Mouse (Mus musculus) liver, embryonic 16.5 days (tissue): ENCODE measurements around the gene Abracl. TPM values are rescaled to one million over a fixed set of nuclear protein-coding genes. Genes with fewer than 3 reads are reported as not detected.

Experiments
- ATAC-seq: fragments of 200-750 bp; cut with Nextera tagmentation; 2 replicates; pipeline ENCODE4 v1.8.0; 2017; ENCODE audit warnings: low read depth, mild to moderate bottlenecking, moderate number of reproducible peaks, moderate library complexity
- H3K27ac ChIP-seq: fragments of 300-500 bp; sonication (generic); 2 replicates; pipeline ENCODE4 v1.5.1; 2014; ENCODE audit warnings: mild to moderate bottlenecking, low read length
- H3K27me3 ChIP-seq: fragments of 300-500 bp; sonication (generic); 2 replicates; pipeline ENCODE4 v1.6.1; 2014; ENCODE audit warnings: low read depth, low read length, mixed read lengths; ENCODE audit not compliant: control insufficient read depth, insufficient read depth
- H3K36me3 ChIP-seq: fragments of 300-500 bp; sonication (generic); 2 replicates; pipeline ENCODE4 v1.6.1; 2014; ENCODE audit warnings: mild to moderate bottlenecking; ENCODE audit not compliant: control insufficient read depth, insufficient read depth
- H3K4me1 ChIP-seq: fragments of 300-500 bp; sonication (generic); 2 replicates; pipeline ENCODE4 v1.6.1; 2014; ENCODE audit warnings: low read depth, low read length, mixed read lengths; ENCODE audit not compliant: control insufficient read depth
- H3K4me2 ChIP-seq: fragments of 300-500 bp; sonication (generic); 2 replicates; pipeline ENCODE4 v1.6.1; 2014; ENCODE audit warnings: low read depth, low read length, mixed read lengths
- H3K4me3 ChIP-seq: fragments of 300-500 bp; sonication (generic); 2 replicates; pipeline ENCODE4 v1.5.1; 2014; ENCODE audit warnings: low read depth, mild to moderate bottlenecking, low read length
- H3K9ac ChIP-seq: fragments of 300-500 bp; sonication (generic); 2 replicates; pipeline ENCODE4 v1.6.1; 2014; ENCODE audit warnings: low read depth, low read length
- H3K9me3 ChIP-seq: fragments of 300-500 bp; sonication (generic); replicated peaks from 2 replicates; pipeline ENCODE4 v1.6.1; 2016; ENCODE audit warnings: low read length; ENCODE audit not compliant: control insufficient read depth
- WGBS: fragments of 180-500 bp; shearing (Covaris S2); extraction: QIAGEN DNeasy Blood & Tissue Kit; methylation state at CpG from one replicate; pipeline ENCODE4 v1.1.7; 2014; ENCODE audit not compliant: insufficient replicate concordance; 5-methylcytosine and 5-hydroxymethylcytosine counted together
- polyA plus RNA-seq: library from polyadenylated mRNA; unstranded; fragments of >200 nt; fragmentation: Nextera tagmentation; extraction: Ambion mirVana; gene quantifications from 2 replicates; pipeline ENCODE4 v1.2.1, GENCODE M21; 2015

The Abracl gene
- polyA plus RNA-seq, 1 experiment from 2014 or later = 35.1 TPM

- H3K4me3 ChIP-seq = no peak overlapping the region
- no peak for ATAC-seq
- H3K9me3 ChIP-seq = no peaks in the 10 kb centered on the region
- no peak overlapping the region for H3K9ac ChIP-seq
- no peak overlapping the region for H3K4me2 ChIP-seq
- no peaks in the 10 kb centered on the region for H3K27me3 ChIP-seq
- WGBS = 75% methylated on average over 7 of the region's 7 CpGs
- H3K4me1 ChIP-seq = peaks cover 5% of the 10 kb centered on the region; the same call in 1 of the 2 replicates
- H3K27ac ChIP-seq = no peak overlapping the region
- no peaks in the 10 kb centered on the region for H3K36me3 ChIP-seq
Measured at GRCm38 (mm10) chr10:18064606-18065228, 41.6 kb upstream of the Abracl start.

GRCm38 (mm10) chr10:18061533-18061932, 38.4 kb upstream of the Abracl start:
- Histone ChIP-seq H3K27me3 (no peaks in the 10 kb centered on the region), H3K4me1 (peaks cover 6% of the 10 kb centered on the region), H3K36me3 (no peaks in the 10 kb centered on the region), H3K4me2 (no peak overlapping the region), H3K4me3 (no peak overlapping the region), H3K9me3 (no peaks in the 10 kb centered on the region), H3K9ac (no peak overlapping the region), H3K27ac (no peak overlapping the region)
- no peak for ATAC-seq
- 64% methylated on average over 4 of the region's 4 CpGs for WGBS

- ATAC-seq = no peak
- H3K27me3 ChIP-seq = no peaks in the 10 kb centered on the region
- H3K27ac ChIP-seq = no peak overlapping the region
- no peak overlapping the region for H3K4me2 ChIP-seq
- WGBS = 49% methylated on average over 2 of the region's 2 CpGs
- H3K36me3 ChIP-seq = no peaks in the 10 kb centered on the region
- H3K9me3 ChIP-seq = no peaks in the 10 kb centered on the region
- no peak overlapping the region for H3K9ac ChIP-seq
- H3K4me1 ChIP-seq = peaks cover 6% of the 10 kb centered on the region
- H3K4me3 ChIP-seq = no peak overlapping the region
Measured at GRCm38 (mm10) chr10:18060778-18061177, 37.7 kb upstream of the Abracl start.

- Histone ChIP-seq H3K27ac (no peak overlapping the region), H3K4me2 (no peak overlapping the region), H3K9me3 (no peaks in the 10 kb centered on the region), H3K27me3 (no peaks in the 10 kb centered on the region), H3K4me3 (no peak overlapping the region), H3K4me1 (peaks cover 6% of the 10 kb centered on the region), H3K9ac (no peak overlapping the region), H3K36me3 (no peaks in the 10 kb centered on the region)
- ATAC-seq = no peak
- WGBS = 66% methylated on average over 13 of the region's 13 CpGs
Measured at GRCm38 (mm10) chr10:18059807-18060206, 36.7 kb upstream of the Abracl start.

- no peaks in the 10 kb centered on the region for H3K27me3 ChIP-seq
- H3K4me2 ChIP-seq = no peak overlapping the region
- ATAC-seq = no peak
- no peak overlapping the region for H3K9ac ChIP-seq
- no peak overlapping the region for H3K27ac ChIP-seq
- H3K36me3 ChIP-seq = no peaks in the 10 kb centered on the region
- H3K9me3 ChIP-seq = no peaks in the 10 kb centered on the region
- WGBS = 80% methylated on average over 9 of the region's 9 CpGs
- peaks cover 6% of the 10 kb centered on the region for H3K4me1 ChIP-seq
- H3K4me3 ChIP-seq = no peak overlapping the region
Measured at GRCm38 (mm10) chr10:18058681-18059338, 35.7 kb upstream of the Abracl start.

GRCm38 (mm10) chr10:18056391-18056745, 33.3 kb upstream of the Abracl start:
- Histone ChIP-seq H3K4me2 (peak overlapping the region; percentile 88), H3K9me3 (no peaks in the 10 kb centered on the region), H3K27me3 (no peaks in the 10 kb centered on the region), H3K27ac (no peak overlapping the region), H3K4me3 (peak overlapping the region; percentile 84), H3K36me3 (no peaks in the 10 kb centered on the region), H3K4me1 (peaks cover 6% of the 10 kb centered on the region), H3K9ac (peak overlapping the region; percentile 83)
- WGBS = under 1% methylated on average over 8 of the region's 8 CpGs
- ATAC-seq = no peak

- no peaks in the 10 kb centered on the region for H3K36me3 ChIP-seq
- under 1% methylated on average over 78 of the region's 90 CpGs for WGBS
- peak within 1 kb of the TSS; percentile 84 for H3K4me3 ChIP-seq
- no peaks in the 10 kb centered on the region for H3K9me3 ChIP-seq
- ATAC-seq = peak; percentile 78
- peak within 1 kb of the TSS; percentile 75 for H3K27ac ChIP-seq
- H3K4me2 ChIP-seq = peak within 1 kb of the TSS; percentile 88
- peak within 1 kb of the TSS; percentile 83 for H3K9ac ChIP-seq
- H3K27me3 ChIP-seq = no peaks in the 10 kb centered on the region
- peaks cover 6% of the 10 kb centered on the region for H3K4me1 ChIP-seq
Measured at GRCm38 (mm10) chr10:18055696-18056390, 32.8 kb upstream of the Abracl start, which contains the start of gene Reps1. TSS of gene Reps1 (plus strand) at chr10:18055861.

- Histone ChIP-seq H3K36me3 (no peaks in the 10 kb centered on the region), H3K27ac (peak overlapping the region; percentile 75), H3K4me3 (peak overlapping the region; percentile 84), H3K4me1 (peaks cover 6% of the 10 kb centered on the region), H3K9ac (peak overlapping the region; percentile 83), H3K4me2 (peak overlapping the region; percentile 88), H3K27me3 (no peaks in the 10 kb centered on the region), H3K9me3 (no peaks in the 10 kb centered on the region)
- ATAC-seq = peak; percentile 93
- 3% methylated on average over 58 of the region's 61 CpGs for WGBS
Measured at GRCm38 (mm10) chr10:18055009-18055695, 32.1 kb upstream of the Abracl start.
